Mouse (Mus musculus) fibroblast of lung, adult 2 months (primary cell): ENCODE results near the gene Crebrf.
A peak's percentile ranks its signal among the peaks of the same experiment; 100 is the strongest.

ENCODE experiments used
- DNase-seq: peaks from one replicate; pipeline ENCODE4 v3.0.0-alpha.2; 2011; ENCODE audit warnings: low read depth

The Crebrf gene

DNA sequence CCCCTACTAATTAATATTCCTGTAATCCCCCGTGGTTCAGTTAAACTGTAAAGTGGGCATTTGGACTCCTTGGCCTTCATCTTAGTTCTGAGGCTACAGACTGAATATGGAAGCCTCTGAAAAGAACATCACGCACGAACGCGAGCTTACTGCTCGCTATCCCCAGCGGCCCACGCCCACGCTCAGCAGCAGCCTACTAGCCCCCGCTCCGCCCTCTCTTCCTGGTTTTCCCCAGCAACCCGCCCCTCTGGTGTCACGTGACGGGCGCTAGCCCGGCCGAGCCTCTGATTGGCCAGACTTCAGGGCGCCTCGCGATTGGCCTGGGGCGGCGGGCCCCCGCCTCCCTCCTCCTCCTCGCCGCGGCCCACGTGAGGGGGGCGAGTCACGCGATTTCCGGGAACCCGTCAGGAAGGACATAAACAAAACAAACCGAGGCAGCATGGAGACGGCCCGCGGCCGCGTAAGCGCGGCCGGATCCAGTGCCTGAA lies at the start of gene Crebrf:
Crebrf (plus strand) TSS at position 380 of the 488 bp plus-strand sequence.
- DNase-seq, result peak; percentile 96

DNA sequence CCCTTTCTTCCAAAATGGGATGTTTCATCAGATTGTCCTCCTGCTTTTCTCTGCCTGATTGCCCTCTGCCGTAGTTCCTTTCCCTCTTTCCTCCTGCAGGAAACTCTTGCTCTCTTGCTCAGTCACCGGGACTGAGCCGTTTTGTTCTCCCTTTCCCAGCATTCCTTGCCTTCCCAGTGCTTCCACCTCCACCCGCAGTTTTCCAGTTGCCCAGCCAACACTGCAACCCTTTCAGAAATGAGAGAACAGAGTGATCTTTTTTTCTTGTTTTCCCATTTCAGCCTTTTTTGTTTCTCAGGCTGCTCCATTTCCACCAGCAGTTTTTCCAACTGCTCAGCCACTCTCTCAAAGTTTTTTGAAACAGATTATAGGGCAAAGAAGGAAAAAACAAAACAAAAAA lies 44.2 kb upstream of the Crebrf start:
- no peak for DNase-seq

DNA sequence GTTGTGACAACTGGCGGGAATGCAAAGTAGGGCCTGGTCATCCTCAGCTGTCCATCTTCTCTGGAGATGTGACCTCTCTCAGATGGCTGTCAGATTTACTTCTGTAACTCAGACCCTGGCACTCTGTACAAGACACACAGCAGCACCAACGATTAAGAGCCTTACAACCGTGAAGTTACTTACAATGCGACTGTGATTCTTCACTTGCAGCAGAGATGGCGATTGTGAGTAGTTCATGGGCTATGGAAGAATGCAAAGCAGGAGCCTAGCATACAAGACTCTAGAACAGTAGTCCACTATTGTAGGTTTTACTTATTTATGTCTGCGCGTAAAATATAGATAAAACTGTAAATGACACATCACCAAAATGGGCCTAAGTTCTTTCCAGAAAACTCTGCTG lies 39.6 kb upstream of the Crebrf start:
- DNase-seq, result no peak

DNA sequence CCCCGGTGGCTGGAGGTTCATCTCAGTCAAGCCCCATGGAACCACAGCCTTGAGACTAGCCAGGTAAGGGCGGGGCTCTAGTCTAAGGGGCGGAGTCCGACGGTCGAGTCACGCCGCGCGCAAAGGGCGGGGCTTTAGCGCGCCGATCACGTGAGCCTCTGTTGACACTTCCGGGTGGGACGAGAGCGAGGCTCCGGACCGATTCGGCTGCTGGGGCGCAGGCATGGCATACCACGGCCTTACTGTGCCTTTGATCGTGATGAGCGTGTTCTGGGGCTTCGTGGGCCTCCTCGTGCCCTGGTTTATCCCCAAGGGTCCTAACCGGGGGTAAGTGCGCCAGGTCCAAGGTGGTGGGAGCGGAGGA lies 39.2 kb upstream of the Crebrf start:
- peak; percentile 73 for DNase-seq

DNA sequence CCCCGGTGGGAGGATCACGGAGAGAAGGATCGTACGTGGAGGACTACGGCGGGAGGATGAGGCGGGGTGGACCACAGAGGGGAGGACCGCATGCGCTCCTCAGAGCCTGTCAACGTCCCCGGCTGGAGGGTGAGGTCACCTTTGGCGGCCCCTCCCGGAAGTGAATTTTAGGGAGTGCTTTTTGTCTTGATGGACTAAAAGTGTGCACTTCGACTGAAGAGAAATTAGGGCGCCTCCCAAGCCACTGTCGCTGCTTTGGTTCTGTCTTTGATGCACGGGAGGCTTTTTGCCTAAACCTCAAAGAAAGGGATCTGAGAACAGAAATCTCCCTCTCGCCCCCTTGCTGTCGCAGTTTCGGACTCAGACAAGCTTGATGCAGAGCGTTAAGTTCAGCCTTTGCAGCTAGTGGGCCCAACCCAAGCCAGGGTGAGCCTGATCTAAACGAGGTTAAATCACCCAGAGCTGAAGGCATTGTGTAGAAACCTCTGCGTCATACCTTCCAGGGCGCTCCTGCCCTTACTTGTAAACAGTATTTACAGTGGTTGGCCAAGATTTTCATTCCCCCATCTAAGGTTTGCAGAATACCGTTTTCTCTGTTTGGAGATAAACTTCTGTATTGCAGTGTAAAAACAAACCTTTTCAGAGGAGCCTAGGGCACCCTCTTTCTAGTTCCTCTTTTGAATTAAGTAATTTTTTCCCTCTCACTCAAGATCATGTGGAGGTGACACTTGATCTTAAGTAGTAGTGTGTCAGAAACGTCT lies 38.7 kb upstream of the Crebrf start:
- peak; percentile 45 for DNase-seq

DNA sequence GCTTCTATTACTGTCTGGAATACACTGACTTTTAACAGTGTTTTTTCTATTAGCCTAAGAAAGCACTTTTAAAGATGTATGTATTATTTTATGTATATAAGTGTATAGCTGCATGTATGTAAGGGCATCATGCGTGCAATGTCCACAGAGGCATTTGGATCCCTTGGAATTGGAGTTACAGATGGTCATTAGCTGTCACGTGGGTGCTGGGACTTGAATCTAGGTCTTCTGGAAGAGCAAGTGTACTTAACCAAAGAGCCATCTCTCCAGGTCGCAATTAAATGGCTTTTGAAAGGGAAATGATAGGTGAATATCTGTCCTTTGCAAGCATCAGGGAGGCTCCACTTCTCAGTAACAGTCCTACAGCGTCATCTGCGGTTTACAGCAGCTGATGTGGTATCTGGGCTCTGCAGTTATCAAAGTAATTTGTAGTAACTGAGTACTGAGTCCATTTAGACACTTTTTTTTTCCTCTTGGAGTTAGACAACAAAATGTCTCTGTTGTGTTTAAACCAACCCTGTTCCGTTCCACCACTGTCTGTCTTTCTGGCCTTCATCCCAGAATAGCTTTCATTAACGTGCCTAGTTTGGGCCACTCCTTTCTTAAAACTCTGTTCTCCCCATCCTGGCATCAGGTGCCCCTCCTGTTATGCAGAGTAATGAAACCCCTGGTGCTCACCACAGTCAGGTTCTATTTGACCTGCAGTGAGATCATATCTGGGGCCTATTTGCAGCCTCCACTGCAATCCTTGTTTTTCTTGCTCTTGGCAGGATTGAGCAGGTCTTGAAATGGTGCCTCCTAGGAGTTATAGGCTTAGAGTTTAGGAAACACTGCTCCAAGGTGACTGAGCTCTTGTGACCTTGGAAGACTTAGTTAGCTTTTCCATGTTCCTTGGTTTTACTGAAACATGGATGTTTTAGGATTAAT lies 37.5 kb upstream of the Crebrf start:
- no peak for DNase-seq

DNA sequence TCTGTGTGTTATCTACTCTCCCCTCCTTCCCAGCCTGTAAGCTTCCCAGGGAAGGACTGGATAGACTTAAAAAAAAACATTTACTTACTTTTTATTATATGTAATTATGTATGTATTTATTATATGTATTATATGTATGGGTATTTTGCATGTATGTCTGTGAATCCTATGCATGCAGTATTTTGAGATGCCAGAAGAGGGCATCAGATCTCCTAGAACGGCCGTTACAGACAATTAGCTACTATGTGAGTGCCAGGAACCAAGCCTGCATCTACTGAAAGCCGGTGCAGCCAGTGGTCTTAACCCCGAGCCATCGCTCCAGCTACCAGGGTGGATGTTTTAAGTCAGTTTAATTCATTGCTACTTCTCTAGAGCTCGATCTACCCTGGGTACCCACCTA lies 34.2 kb upstream of the Crebrf start:
- no peak for DNase-seq

DNA sequence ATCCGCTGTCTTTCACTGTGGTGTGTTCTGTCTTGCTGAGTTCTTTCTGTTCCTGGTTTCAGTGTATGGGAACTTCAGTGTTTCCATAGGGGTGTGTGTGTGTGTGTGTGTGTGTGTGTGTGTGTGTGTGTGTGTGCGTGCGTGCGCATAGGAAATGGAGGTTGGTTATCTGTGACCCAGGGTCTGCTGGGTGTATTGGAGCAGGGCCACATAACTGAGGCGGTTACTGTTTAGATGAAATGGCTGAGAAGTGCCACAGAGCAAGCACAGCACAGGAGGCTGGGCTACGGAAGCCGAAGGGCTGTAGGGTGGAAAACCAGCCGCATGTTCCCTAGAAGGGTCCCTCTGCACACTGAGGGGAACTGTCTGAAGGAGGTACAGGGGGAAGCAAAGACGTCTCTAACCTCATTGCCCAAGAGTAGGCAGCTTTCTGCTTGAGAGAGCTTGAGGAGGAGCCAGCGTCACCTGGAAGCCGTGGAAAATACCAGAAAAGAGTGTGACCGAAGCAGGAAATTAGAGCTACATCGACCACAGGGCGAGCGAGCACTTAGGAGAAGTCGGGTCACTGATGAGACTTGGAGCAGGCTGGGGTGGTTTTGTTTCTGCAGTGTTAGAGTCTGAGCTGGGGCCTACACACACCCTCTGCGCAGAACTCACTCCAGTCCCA lies 29.0 kb upstream of the Crebrf start:
- DNase-seq, result no peak

DNA sequence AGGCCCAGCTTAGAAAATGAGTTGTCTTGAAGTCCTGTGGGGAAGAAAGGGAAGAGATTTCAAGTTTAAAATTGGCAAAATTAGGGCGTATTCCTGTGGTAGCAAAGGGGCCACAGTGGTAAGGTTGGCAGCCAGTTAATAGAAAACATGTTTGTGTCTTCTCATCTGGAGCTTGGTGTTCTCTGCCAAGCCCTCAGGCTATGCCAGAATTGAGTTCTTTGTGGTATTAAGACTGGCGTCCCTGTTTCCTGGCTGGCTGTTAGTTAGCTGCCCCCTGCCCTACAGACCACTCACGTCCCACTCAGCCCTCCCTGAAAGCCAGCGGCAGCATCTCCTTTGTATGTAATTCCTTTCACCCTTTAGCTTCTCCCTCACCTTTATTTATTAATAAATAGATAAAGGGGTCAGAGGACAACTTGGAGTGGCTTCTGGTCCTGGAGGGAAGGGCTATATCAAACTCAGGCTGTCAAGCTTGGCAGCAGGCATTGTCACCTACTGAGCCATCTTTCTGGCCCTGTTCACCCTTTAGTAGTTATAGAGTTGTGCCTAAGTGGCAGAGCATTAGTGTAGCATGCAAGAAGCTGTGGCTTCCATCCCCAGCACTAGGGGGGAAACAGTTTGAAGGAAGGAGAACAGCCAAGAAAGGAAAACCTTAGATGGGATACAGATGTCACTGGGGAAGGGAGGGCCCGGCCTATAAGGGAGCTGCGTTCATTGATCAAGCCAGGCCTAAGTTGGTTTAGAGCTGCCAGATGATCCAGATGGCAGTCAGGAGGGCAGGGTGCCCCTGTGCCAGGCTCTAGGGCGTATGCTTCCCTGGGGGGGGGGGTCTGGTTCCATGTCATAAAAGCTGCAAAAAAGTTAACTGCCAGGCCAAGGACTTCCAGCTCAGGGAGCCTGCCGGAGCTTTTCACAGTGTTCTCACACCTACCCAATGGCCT lies 26.4 kb upstream of the Crebrf start:
- peak; percentile 57 for DNase-seq

DNA sequence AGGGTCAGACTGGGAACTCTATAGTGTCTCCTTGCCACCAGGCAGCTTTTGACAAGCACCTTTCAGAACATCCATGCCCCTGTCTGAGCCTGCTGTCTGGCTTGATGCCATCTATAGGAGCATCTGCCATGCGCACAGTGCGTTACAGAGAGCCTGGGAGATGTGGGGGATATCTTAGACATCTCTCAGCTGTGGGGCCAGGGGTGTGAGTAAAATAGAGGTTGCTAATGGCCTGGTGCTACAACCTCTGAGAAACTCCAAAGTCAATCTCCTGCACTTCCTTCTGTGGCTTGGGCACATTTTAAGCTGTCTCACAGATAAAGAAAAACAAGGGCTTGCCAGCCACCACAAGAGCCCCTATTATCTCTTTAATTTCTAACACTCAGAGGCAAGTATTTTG lies 25.6 kb upstream of the Crebrf start:
- DNase-seq, result no peak

DNA sequence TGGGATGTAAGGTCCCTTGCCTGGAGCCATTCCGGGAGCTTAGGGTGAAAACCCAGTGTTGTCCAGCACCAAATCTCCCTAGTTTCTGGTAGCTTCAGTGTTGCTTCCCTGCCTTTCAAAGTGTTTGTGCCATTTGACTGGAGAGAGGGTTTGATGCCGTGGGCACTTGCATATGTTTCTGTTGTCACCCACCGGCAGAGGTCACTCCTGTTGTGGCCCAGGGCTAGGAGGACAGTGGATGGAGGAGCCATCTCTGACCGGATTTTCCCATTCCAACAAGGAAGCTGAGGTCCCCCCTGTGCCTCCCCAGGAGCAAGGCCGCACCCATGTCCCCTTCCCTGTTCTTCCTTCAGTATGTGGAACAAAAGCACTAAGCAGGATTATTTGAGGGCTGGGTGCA lies 25.2 kb upstream of the Crebrf start:
- no peak for DNase-seq

DNA sequence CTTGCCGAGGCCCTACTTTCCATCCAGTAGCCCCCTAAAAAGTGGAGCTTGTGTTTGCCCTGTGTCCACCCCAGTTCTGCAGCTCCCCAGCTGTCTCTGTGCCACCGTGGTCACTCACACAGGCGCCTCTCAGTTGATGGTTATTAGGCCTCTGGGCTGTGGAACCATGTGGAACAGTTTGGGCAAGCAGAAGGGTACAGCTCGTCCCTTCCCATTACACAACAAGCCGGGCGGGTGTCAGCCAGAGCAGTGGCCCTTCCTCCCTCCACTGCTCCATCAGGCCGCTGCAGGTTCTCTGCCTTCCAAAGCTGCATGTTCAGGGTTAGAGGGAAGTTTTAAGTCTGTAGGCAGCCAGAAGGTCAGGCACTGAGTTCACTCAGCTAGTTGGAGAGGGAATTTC lies 24.3 kb upstream of the Crebrf start:
- no peak for DNase-seq

DNA sequence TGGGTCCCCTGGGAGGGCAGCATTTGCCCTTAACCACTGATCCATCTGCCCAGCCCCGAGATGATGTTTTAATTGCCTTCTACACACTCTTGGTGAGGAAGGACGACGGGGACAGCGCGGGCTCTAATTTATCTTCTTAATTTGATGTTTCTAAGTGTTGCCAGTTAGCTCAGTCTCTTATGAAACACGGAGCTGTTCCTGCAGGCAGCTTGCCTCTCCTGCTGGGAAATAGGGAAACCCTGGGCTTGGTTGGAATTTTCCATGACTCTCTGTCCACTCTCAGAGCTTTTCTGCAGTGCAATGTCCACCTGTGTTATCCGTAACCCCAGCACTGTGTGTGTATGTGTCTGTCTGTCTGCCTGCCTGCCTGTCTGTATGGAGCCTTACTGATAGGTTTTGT lies 22.0 kb upstream of the Crebrf start:
- no peak for DNase-seq

DNA sequence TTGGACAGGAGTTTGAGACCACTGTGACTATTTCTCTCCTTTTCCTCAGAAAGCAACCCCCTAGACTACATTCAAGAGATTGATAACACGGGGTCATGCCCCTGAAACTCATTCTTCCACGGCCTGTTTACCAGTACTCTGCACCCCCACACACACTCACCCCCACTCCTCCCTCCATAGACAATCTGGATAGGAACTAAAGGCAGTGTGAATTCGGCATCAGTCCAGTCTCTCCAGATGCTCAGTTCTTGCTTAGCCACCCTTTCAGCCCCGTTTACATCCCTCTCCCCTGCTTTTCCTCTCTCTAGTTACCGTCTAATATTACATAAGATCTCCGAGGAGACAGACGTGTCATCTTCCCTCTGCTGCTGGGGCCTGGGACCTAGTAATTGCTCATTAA lies 21.3 kb upstream of the Crebrf start:
- DNase-seq, result no peak

DNA sequence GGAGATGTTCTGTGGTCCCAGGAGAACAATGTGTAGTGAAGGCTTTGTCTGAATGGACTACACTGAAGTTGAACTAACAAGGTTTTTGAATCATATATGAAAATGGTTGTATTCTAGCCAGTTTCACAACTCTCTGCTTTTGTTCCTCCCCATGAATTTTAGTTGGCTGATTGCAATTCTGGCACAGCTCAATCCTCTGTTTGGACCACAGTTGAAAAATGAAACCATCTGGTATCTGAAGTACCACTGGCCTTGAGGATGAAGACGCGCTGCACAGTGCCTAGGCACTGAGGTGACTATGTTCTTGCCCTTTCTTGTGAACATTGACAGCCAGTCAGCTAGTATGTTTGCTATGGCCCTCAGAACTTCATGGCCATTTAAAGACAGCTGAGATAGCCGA lies 20.3 kb upstream of the Crebrf start:
- no peak for DNase-seq

DNA sequence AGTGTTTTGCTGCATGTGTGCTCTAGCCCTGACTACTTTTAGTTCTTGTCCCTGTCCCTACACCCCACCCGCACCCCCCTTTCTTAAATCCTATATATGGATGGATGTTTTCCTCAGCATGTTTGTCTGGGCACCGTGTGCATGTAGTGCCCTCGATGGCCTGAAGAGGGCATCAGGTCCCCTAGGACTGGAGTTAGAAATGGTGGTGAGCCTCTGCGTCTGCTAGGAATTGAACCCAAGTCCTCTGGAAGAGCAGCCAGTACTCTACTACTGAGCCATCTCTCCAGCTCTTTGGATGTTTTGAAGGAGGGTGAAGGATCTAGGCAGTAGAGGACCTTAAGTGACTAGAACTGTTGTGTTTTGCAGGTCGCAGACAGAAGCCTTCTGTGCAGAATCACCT lies 16.6 kb upstream of the Crebrf start:
- DNase-seq, result no peak

DNA sequence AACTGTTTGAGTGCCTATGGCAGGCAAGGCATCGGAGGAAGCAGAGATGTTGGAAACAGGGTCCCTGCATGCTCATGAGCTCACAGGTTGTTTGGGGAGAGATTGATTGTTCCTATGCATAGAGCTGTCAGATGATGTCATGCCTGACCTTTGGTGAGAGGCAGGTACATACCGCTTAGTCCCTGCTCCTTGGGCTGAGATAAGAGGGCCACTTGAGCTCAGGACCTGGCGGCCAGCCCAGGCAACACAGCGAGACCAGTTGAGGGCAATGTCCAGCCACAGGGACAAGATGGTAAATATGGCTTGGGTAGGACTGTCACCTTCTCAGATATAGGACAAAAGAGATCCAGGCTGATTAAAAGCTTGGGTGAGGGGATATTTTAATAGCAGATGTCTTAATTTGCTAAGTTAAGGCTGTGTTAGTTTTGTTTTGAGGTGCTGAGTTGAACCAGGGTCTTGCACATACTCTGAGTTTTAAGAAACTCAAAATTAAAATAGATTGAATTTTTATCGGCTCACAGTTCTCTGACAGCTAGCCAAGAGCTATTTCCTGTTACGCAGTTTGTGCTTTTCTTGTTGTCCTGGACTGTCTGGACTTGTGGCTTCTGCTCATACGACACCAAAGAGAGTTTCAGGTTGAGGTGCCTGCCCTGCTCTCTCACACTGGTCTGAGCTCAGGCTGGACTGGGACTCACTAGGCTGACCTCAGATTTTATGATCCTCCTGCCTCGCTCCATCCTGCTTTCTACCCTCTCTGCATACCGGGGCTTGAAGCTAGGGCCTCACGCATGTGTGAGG lies 15.4 kb upstream of the Crebrf start:
- DNase-seq, result no peak

DNA sequence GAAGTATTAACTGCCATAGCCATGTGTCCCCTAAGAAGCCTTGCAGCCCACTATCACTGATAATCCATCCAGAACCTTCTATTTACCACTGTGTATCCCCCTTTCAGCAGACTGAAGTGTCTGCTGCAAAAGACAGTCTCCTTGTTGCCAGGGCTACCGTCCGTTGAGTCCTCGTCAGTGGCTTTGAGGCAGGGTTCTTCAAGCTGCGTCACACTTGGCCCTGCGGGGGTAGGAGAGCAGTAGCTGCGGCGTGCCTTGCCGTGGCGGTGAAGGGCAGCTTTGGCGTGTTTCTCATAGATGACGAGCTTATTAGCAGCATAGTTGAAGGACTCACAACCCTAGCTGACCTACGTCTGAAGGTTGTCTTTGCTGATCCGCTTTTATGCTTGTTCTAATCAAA lies 13.9 kb upstream of the Crebrf start:
- no peak for DNase-seq

DNA sequence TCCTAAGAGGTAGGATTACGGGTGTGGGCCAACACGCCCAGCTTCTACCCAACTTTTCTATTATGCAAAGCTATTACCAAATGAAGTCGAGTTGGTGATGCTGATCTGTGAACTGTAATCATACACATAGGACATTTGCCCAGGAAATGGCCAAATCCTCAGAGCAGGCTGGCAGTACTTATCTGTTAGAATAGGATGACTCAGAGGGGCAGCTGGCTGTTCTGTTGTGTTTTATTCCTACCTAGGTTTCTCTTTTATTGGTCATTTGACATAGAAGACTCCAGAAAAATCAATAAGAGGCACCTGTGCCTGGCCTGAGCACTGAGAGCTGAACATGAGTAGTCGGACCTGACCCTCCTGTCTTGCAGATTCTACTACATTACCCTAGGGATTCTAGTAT lies 12.8 kb upstream of the Crebrf start:
- no peak for DNase-seq

DNA sequence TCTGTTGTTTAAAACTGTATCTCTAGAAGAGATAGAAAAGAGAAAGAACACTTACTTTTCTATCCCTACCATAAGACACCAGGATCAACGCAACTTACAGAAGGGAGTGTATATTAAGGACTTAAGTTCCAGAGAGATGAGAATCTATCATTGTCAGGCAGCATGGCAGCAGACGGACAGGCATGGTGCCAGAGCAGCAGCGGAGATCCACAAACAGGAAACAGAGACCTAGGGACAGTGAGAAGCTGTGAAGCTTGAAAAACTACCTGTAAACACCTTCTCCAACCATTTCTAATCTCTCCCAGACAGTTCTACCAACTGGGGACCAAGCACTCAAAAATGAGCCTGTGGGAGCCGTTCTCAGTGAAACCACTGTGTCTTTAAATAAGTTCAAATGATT lies 11.8 kb upstream of the Crebrf start:
- no peak for DNase-seq
